Mouse (Mus musculus): ENCODE measurements at regions not wholly inside any gene's neighbourhood (a gene's known extent, or its start where the extent isn't known, plus 50 kb on each side); places are given as distances from the start of the nearest gene placed in this dataset.

DNA sequence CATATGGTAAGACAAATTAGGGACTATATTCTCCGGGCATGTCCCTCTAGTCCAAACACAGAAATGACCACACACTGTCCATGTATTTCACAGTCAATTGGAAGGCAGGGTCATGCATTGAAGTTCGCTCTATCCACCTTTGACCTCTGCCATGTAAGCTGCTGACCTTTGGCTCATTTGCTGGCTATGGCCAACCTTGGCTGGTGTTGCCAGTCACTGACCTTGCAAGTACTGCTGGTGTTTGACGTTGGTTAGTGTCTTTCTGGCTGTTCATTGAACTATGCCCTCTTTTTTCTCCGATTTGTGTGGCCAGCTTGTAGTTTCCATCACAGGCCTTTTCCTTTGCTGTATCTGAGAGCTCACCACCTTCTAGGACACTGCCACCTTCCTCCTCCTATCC lies 97.3 kb upstream of the Cadm1 start:
- WGBS = 83% methylated on average over 4 of the region's 4 CpGs
- H3K27ac ChIP-seq (ENCODE audit: low read depth, low read length) = no peak overlapping the region

GRCm38 (mm10) chr9:47433185-47433584 lies 96.8 kb upstream of the Cadm1 start:
- Histone ChIP-seq H3K9ac (replicated peaks; ENCODE audit: low read depth, low read length) (no peak overlapping the region), H3K36me3 (ENCODE audit: control insufficient read depth, insufficient read depth, low read length) (no peaks in the 10 kb centered on the region), H3K4me2 (ENCODE audit: low read depth, low read length) (no peak overlapping the region), H3K4me1 (ENCODE audit: control insufficient read depth, insufficient read depth, low read length) (no peaks in the 10 kb centered on the region), H3K27ac (ENCODE audit: low read depth, low read length) (no peak overlapping the region), H3K27me3 (ENCODE audit: control insufficient read depth, insufficient read depth, low read length) (no peaks in the 10 kb centered on the region), H3K4me3 (ENCODE audit: low read depth, low read length) (no peak overlapping the region), H3K9me3 (ENCODE audit: control insufficient read depth, low read length) (no peaks in the 10 kb centered on the region)
- ATAC-seq (ENCODE audit: low read depth) = no peak
- WGBS = 77% methylated on average over 2 of the region's 2 CpGs

More for the DNA sequence above, 97.3 kb upstream of the Cadm1 start:
- Histone ChIP-seq H3K4me2 (ENCODE audit: low read depth, low read length) (no peak overlapping the region), H3K27me3 (ENCODE audit: control insufficient read depth, insufficient read depth, low read length) (no peaks in the 10 kb centered on the region), H3K9me3 (ENCODE audit: control insufficient read depth, low read length) (no peaks in the 10 kb centered on the region), H3K4me3 (ENCODE audit: low read depth, low read length) (no peak overlapping the region), H3K36me3 (ENCODE audit: control insufficient read depth, insufficient read depth, low read length) (no peaks in the 10 kb centered on the region), H3K4me1 (ENCODE audit: control insufficient read depth, insufficient read depth, low read length) (no peaks in the 10 kb centered on the region), H3K9ac (replicated peaks; ENCODE audit: low read depth, low read length) (no peak overlapping the region)
- no peak for ATAC-seq (ENCODE audit: low read depth)

- no peak overlapping the region for H3K4me3 ChIP-seq (ENCODE audit: low read depth, low read length)
- H3K4me2 ChIP-seq (ENCODE audit: low read depth, low read length) = no peak overlapping the region
- ATAC-seq (ENCODE audit: low read depth) = no peak
- H3K4me1 ChIP-seq (ENCODE audit: control insufficient read depth, insufficient read depth, low read length) = no peaks in the 10 kb centered on the region
- no peaks in the 10 kb centered on the region for H3K9me3 ChIP-seq (ENCODE audit: control insufficient read depth, low read length)
- WGBS = 95% methylated on average over 2 of the region's 2 CpGs
- H3K9ac ChIP-seq (replicated peaks; ENCODE audit: low read depth, low read length) = no peak overlapping the region
- no peaks in the 10 kb centered on the region for H3K27me3 ChIP-seq (ENCODE audit: control insufficient read depth, insufficient read depth, low read length)
- H3K27ac ChIP-seq (ENCODE audit: low read depth, low read length) = no peak overlapping the region
- H3K36me3 ChIP-seq (ENCODE audit: control insufficient read depth, insufficient read depth, low read length) = no peaks in the 10 kb centered on the region
Observed at GRCm38 (mm10) chr9:47434091-47434490, 95.9 kb upstream of the Cadm1 start.

DNA sequence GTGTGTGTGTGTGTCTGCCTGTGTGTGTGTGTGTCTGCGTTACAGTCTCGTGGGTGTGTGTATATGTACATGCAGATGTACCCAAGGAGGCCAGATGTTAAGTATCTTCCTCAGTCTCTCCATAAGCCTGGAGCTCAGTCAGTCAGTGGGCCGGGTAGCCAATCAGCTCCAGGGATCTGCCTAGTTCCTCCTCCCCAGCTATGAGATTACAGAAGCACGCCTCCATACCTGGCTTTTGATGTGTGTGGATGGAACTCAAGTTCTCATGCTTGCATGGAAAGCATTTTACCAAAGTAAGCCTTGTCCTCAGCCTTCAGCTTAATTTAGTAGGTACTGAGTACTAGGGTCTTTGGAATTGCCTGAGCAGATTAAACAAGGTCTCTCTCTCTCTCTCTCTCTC lies 91.0 kb upstream of the Cadm1 start:
- Histone ChIP-seq H3K27ac (ENCODE audit: low read depth, low read length) (no peak overlapping the region), H3K36me3 (ENCODE audit: control insufficient read depth, insufficient read depth, low read length) (no peaks in the 10 kb centered on the region), H3K4me1 (ENCODE audit: control insufficient read depth, insufficient read depth, low read length) (no peaks in the 10 kb centered on the region), H3K27me3 (ENCODE audit: control insufficient read depth, insufficient read depth, low read length) (no peaks in the 10 kb centered on the region), H3K4me3 (ENCODE audit: low read depth, low read length) (no peak overlapping the region), H3K4me2 (ENCODE audit: low read depth, low read length) (no peak overlapping the region), H3K9me3 (ENCODE audit: control insufficient read depth, low read length) (no peaks in the 10 kb centered on the region), H3K9ac (replicated peaks; ENCODE audit: low read depth, low read length) (no peak overlapping the region)
- no peak for ATAC-seq (ENCODE audit: low read depth)
- 72% methylated on average over 4 of the region's 4 CpGs for WGBS

- no peak for ATAC-seq (ENCODE audit: low read depth)
- no peak overlapping the region for H3K9ac ChIP-seq (replicated peaks; ENCODE audit: low read depth, low read length)
Observed at GRCm38 (mm10) chr9:47439506-47439905, 90.5 kb upstream of the Cadm1 start.

GRCm38 (mm10) chr9:47440128-47440527 lies 89.8 kb upstream of the Cadm1 start:
- no peak for ATAC-seq (ENCODE audit: low read depth)

More at GRCm38 (mm10) chr9:47439506-47439905, 90.5 kb upstream of the Cadm1 start:
- H3K36me3 ChIP-seq (ENCODE audit: control insufficient read depth, insufficient read depth, low read length) = no peaks in the 10 kb centered on the region
- H3K4me2 ChIP-seq (ENCODE audit: low read depth, low read length) = peak overlapping the region; percentile 11; the same call in 1 of the 2 replicates
- WGBS = 26% methylated on average over 11 of the region's 11 CpGs
- no peaks in the 10 kb centered on the region for H3K27me3 ChIP-seq (ENCODE audit: control insufficient read depth, insufficient read depth, low read length)
- no peak overlapping the region for H3K27ac ChIP-seq (ENCODE audit: low read depth, low read length)
- no peaks in the 10 kb centered on the region for H3K4me1 ChIP-seq (ENCODE audit: control insufficient read depth, insufficient read depth, low read length)
- H3K9me3 ChIP-seq (ENCODE audit: control insufficient read depth, low read length) = no peaks in the 10 kb centered on the region
- H3K4me3 ChIP-seq (ENCODE audit: low read depth, low read length) = no peak overlapping the region

GRCm38 (mm10) chr9:47441155-47441554 lies 88.8 kb upstream of the Cadm1 start:
- no peak for ATAC-seq (ENCODE audit: low read depth)
- Histone ChIP-seq H3K4me2 (ENCODE audit: low read depth, low read length) (no peak overlapping the region), H3K9ac (replicated peaks; ENCODE audit: low read depth, low read length) (no peak overlapping the region), H3K27me3 (ENCODE audit: control insufficient read depth, insufficient read depth, low read length) (no peaks in the 10 kb centered on the region), H3K36me3 (ENCODE audit: control insufficient read depth, insufficient read depth, low read length) (no peaks in the 10 kb centered on the region), H3K4me3 (ENCODE audit: low read depth, low read length) (no peak overlapping the region), H3K27ac (ENCODE audit: low read depth, low read length) (no peak overlapping the region), H3K4me1 (ENCODE audit: control insufficient read depth, insufficient read depth, low read length) (no peaks in the 10 kb centered on the region), H3K9me3 (ENCODE audit: control insufficient read depth, low read length) (no peaks in the 10 kb centered on the region)
- 92% methylated on average over 8 of the region's 8 CpGs for WGBS

More at GRCm38 (mm10) chr9:47440128-47440527, 89.8 kb upstream of the Cadm1 start:
- WGBS = 21% methylated on average over 6 of the region's 6 CpGs
- no peaks in the 10 kb centered on the region for H3K36me3 ChIP-seq (ENCODE audit: control insufficient read depth, insufficient read depth, low read length)
- H3K27me3 ChIP-seq (ENCODE audit: control insufficient read depth, insufficient read depth, low read length) = no peaks in the 10 kb centered on the region
- peak overlapping the region; percentile 11; the same call in 1 of the 2 replicates for H3K4me2 ChIP-seq (ENCODE audit: low read depth, low read length)
- H3K4me1 ChIP-seq (ENCODE audit: control insufficient read depth, insufficient read depth, low read length) = no peaks in the 10 kb centered on the region
- H3K9ac ChIP-seq (replicated peaks; ENCODE audit: low read depth, low read length) = no peak overlapping the region
- no peak overlapping the region for H3K27ac ChIP-seq (ENCODE audit: low read depth, low read length)
- no peak overlapping the region for H3K4me3 ChIP-seq (ENCODE audit: low read depth, low read length)
- no peaks in the 10 kb centered on the region for H3K9me3 ChIP-seq (ENCODE audit: control insufficient read depth, low read length)

- Histone ChIP-seq H3K27ac (ENCODE audit: low read depth, low read length) (no peak overlapping the region), H3K9ac (replicated peaks; ENCODE audit: low read depth, low read length) (no peak overlapping the region), H3K4me3 (ENCODE audit: low read depth, low read length) (no peak overlapping the region), H3K4me2 (ENCODE audit: low read depth, low read length) (no peak overlapping the region), H3K4me1 (ENCODE audit: control insufficient read depth, insufficient read depth, low read length) (no peaks in the 10 kb centered on the region), H3K27me3 (ENCODE audit: control insufficient read depth, insufficient read depth, low read length) (no peaks in the 10 kb centered on the region), H3K9me3 (ENCODE audit: control insufficient read depth, low read length) (no peaks in the 10 kb centered on the region), H3K36me3 (ENCODE audit: control insufficient read depth, insufficient read depth, low read length) (no peaks in the 10 kb centered on the region)
- ATAC-seq (ENCODE audit: low read depth) = no peak
- WGBS = 79% methylated on average over 2 of the region's 2 CpGs
Observed at GRCm38 (mm10) chr9:47444168-47444567, 85.8 kb upstream of the Cadm1 start.

DNA sequence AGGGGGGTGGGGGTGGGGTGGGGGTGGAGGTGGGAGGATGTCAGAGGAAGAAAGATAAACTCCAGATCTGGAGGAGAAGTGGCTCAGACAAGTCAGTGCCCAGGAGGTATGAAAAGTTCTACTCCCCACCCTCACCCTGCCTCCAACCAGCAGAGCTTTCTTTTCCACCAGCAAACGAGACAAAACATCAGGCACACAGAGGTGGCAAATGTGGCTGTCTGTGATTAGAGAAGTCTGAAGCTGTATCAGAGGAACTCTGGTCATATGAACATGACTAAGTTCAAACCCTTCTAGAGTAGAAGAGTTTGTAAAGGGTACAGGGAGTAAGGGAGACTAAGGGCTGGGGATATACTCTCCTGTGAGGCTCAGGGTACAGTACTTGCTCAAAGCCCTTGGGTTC lies 85.2 kb upstream of the Cadm1 start:
- Histone ChIP-seq H3K9ac (replicated peaks; ENCODE audit: low read depth, low read length) (no peak overlapping the region), H3K27me3 (ENCODE audit: control insufficient read depth, insufficient read depth, low read length) (no peaks in the 10 kb centered on the region), H3K4me1 (ENCODE audit: control insufficient read depth, insufficient read depth, low read length) (no peaks in the 10 kb centered on the region), H3K36me3 (ENCODE audit: control insufficient read depth, insufficient read depth, low read length) (no peaks in the 10 kb centered on the region), H3K4me3 (ENCODE audit: low read depth, low read length) (no peak overlapping the region), H3K27ac (ENCODE audit: low read depth, low read length) (no peak overlapping the region), H3K4me2 (ENCODE audit: low read depth, low read length) (no peak overlapping the region), H3K9me3 (ENCODE audit: control insufficient read depth, low read length) (no peaks in the 10 kb centered on the region)
- WGBS = 59% methylated on average over 1 of the region's 1 CpGs
- ATAC-seq (ENCODE audit: low read depth) = no peak

DNA sequence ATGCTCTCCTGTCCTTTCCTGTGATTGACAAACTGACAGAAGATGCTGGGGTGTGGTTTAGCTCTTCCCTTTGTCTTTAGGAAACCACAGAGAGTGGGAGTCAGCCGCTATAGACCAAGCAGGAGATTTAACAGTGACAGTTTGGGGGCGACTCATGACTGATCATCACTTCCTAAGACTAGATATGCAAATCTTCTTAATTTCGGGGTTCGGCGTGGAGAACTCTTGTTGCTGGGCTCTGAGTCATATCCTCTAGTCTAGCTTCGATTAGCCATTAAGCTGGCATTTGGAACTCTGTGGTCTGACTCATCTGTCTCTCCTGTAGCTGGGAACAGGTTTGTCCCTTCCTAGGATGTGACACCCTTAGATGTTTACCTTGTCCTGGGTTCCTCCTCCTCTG lies 84.6 kb upstream of the Cadm1 start:
- H3K4me1 ChIP-seq (ENCODE audit: control insufficient read depth, insufficient read depth, low read length) = no peaks in the 10 kb centered on the region
- H3K27me3 ChIP-seq (ENCODE audit: control insufficient read depth, insufficient read depth, low read length) = no peaks in the 10 kb centered on the region
- H3K4me3 ChIP-seq (ENCODE audit: low read depth, low read length) = no peak overlapping the region
- no peaks in the 10 kb centered on the region for H3K36me3 ChIP-seq (ENCODE audit: control insufficient read depth, insufficient read depth, low read length)
- H3K4me2 ChIP-seq (ENCODE audit: low read depth, low read length) = no peak overlapping the region
- H3K27ac ChIP-seq (ENCODE audit: low read depth, low read length) = no peak overlapping the region
- no peaks in the 10 kb centered on the region for H3K9me3 ChIP-seq (ENCODE audit: control insufficient read depth, low read length)
- WGBS = 81% methylated on average over 6 of the region's 6 CpGs
- H3K9ac ChIP-seq (replicated peaks; ENCODE audit: low read depth, low read length) = no peak overlapping the region
- no peak for ATAC-seq (ENCODE audit: low read depth)

Data from neural tube, embryonic 14.5 days (tissue).